In genomic region chr5:148398766-148399659, GRCm38 (mm10) we compare ENCODE assay signal across 8 mouse cellular contexts. TPM values are rescaled to one million over a fixed set of nuclear protein-coding genes. Genes with fewer than 3 reads are reported as not detected.
DNase-seq lines count a peak whose midpoint lies in the region; ATAC-seq and TF ChIP-seq lines count a peak whose summit lies in the region.

No protein-coding gene starts in this region.

- ATAC-seq in frontal cortex, adult (ENCODE audit: low TSS enrichment), result peak; percentile 65
- peak; percentile 62 for ATAC-seq in limb, embryonic 14.5 days (ENCODE audit: low FRiP score, low read depth)
- peak; percentile 69 for ATAC-seq in midbrain, embryonic 14.5 days (ENCODE audit: low FRiP score, low TSS enrichment)
- peak; percentile 68 for ATAC-seq in stomach, embryonic 14.5 days (ENCODE audit: insufficient number of reproducible peaks, insufficient read depth, low FRiP score, low read depth)

- no peak for DNase-seq in frontal cortex, adult 2 months (ENCODE audit: extremely low spot score in 1 of 2, low spot score in 1 of 2)
- DNase-seq in cerebellum, adult 8-10 months, result peak; percentile 30
- DNase-seq in forelimb bud, embryonic 11.5 days (ENCODE audit: low read depth, low spot score), result peak; percentile 39
- peak; percentile 87 for DNase-seq in induced T-regulatory cell, adult 2 months (ENCODE audit: low read depth)
- DNase-seq in limb, embryonic 14.5 days (ENCODE audit: low spot score), result peak; percentile 36
- peak; percentile 74 for DNase-seq in midbrain, embryonic 14.5 days

- no peaks in the 10 kb centered on the region for H3K9me3 ChIP-seq in limb, embryonic 14.5 days (ENCODE audit: control insufficient read depth, low read length)
- H3K9me3 ChIP-seq in midbrain, embryonic 14.5 days (ENCODE audit: control insufficient read depth, low read length), result no peaks in the 10 kb centered on the region
- no peaks in the 10 kb centered on the region for H3K9me3 ChIP-seq in stomach, embryonic 14.5 days (ENCODE audit: control insufficient read depth, low read depth, low read length)

- H3K36me3 ChIP-seq in limb, embryonic 14.5 days (ENCODE audit: control insufficient read depth, insufficient read depth, low read length), result no peaks in the 10 kb centered on the region
- no peaks in the 10 kb centered on the region for H3K36me3 ChIP-seq in midbrain, embryonic 14.5 days (ENCODE audit: control insufficient read depth, insufficient read depth, low read length)
- H3K36me3 ChIP-seq in stomach, embryonic 14.5 days (ENCODE audit: control insufficient read depth, insufficient read depth, low read length), result no peaks in the 10 kb centered on the region

- peaks cover 5% of the 10 kb centered on the region for H3K4me1 ChIP-seq in limb, embryonic 14.5 days (ENCODE audit: control insufficient read depth, insufficient read depth, low read length)
- H3K4me1 ChIP-seq in midbrain, embryonic 14.5 days (ENCODE audit: control insufficient read depth, insufficient read depth, low read length), result no peaks in the 10 kb centered on the region
- H3K4me1 ChIP-seq in stomach, embryonic 14.5 days (ENCODE audit: control insufficient read depth, insufficient read depth, low read length), result 0 out of 2 replicates have a peak, but pooled peaks cover 4% of the 10 kb centered on the region

- TF ChIP-seq POLR2A in limb, embryonic 14.5 days (IDR thresholded peaks at IDR 0.05; ENCODE audit: borderline replicate concordance, extremely low read depth, insufficient read depth, insufficient read length), result no peak

- H3K4me3 ChIP-seq in limb, embryonic 14.5 days (replicated peaks; ENCODE audit: low read length), result peak overlapping the region; percentile 74
- H3K4me3 ChIP-seq in midbrain, embryonic 14.5 days (replicated peaks; ENCODE audit: low read depth, low read length), result peak overlapping the region; percentile 71
- peak overlapping the region; percentile 81 for H3K4me3 ChIP-seq in stomach, embryonic 14.5 days (ENCODE audit: low read depth, low read length)

- peak overlapping the region; percentile 66 for H3K9ac ChIP-seq in limb, embryonic 14.5 days (ENCODE audit: low read depth, low read length, severe bottlenecking)
- H3K9ac ChIP-seq in midbrain, embryonic 14.5 days (replicated peaks; ENCODE audit: low read length), result peak overlapping the region; percentile 69
- H3K9ac ChIP-seq in stomach, embryonic 14.5 days (replicated peaks; ENCODE audit: low read depth, low read length), result peak overlapping the region; percentile 74

- peak overlapping the region; percentile 99 for H3K4me2 ChIP-seq in limb, embryonic 14.5 days (replicated peaks; ENCODE audit: low read depth, low read length, severe bottlenecking)
- H3K4me2 ChIP-seq in midbrain, embryonic 14.5 days (ENCODE audit: low read length), result peak overlapping the region; percentile 97
- peak overlapping the region; percentile 95 for H3K4me2 ChIP-seq in stomach, embryonic 14.5 days (replicated peaks; ENCODE audit: low read depth, low read length)

- no peaks in the 10 kb centered on the region for H3K27me3 ChIP-seq in limb, embryonic 14.5 days (ENCODE audit: control insufficient read depth, insufficient read depth, low read length)
- H3K27me3 ChIP-seq in midbrain, embryonic 14.5 days (ENCODE audit: control insufficient read depth, insufficient read depth, low read length), result no peaks in the 10 kb centered on the region
- H3K27me3 ChIP-seq in stomach, embryonic 14.5 days (ENCODE audit: control insufficient read depth, insufficient read depth, low read length), result no peaks in the 10 kb centered on the region

- 3% methylated on average over 53 of the region's 58 CpGs for WGBS in limb, embryonic 14.5 days
- 2% methylated on average over 58 of the region's 58 CpGs for WGBS in midbrain, embryonic 14.5 days
- WGBS in stomach, embryonic 14.5 days, result 2% methylated on average over 58 of the region's 58 CpGs

- H3K27ac ChIP-seq in limb, embryonic 14.5 days (replicated peaks; ENCODE audit: low read depth, low read length), result no peak overlapping the region; the same call in 1 of the 2 replicates
- H3K27ac ChIP-seq in midbrain, embryonic 14.5 days (replicated peaks; ENCODE audit: low read depth, low read length), result peak overlapping the region; percentile 70
- H3K27ac ChIP-seq in stomach, embryonic 14.5 days (ENCODE audit: low read length), result peak overlapping the region; percentile 55; the same call in 1 of the 2 replicates

RNA-seq across cellular contexts. Expression of gene Slc7a1, which starts 0.7 kb away (rescaled TPM):
- polyA plus RNA-seq in frontal cortex, adult 2 months (2012; rRNA removed), result 10.3 and 11.4 TPM in 2 replicates
- polyA plus RNA-seq in limb, embryonic 14.5 days (2012; rRNA removed), result 8.1 and 9.3 TPM in 2 replicates
- 22.5 and 27.0 TPM in 2 replicates for polyA plus RNA-seq in limb, embryonic 14.5 days (2014; fragmentation: Nextera tagmentation; extraction: Ambion mirVana)
- polyA plus RNA-seq in midbrain, embryonic 14.5 days (2014; fragmentation: Nextera tagmentation; extraction: Ambion mirVana), result 38.8 and 46.8 TPM in 2 replicates
- 31.8 and 38.5 TPM in 2 replicates for polyA plus RNA-seq in stomach, embryonic 14.5 days (2014; fragmentation: Nextera tagmentation; extraction: Ambion mirVana)

Comparison
In these comparisons a context has a peak if more than half of its experiments do, and no peak if none do; other contexts are left out.
1. DNase-seq: peak in cerebellum, adult 8-10 months (single experiment), forelimb bud, embryonic 11.5 days (single experiment), induced T-regulatory cell, adult 2 months (single experiment), limb, embryonic 14.5 days (single experiment) and midbrain, embryonic 14.5 days (single experiment); none in frontal cortex, adult 2 months (0 of 2).
2. Peak in every context shown above with its lines, with median percentiles within 50 percentile points of each other: ATAC-seq, H3K4me2 ChIP-seq, H3K4me3 ChIP-seq and H3K9ac ChIP-seq.